8 mouse cellular contexts compared by ENCODE assay signal in the genomic region with DNA sequence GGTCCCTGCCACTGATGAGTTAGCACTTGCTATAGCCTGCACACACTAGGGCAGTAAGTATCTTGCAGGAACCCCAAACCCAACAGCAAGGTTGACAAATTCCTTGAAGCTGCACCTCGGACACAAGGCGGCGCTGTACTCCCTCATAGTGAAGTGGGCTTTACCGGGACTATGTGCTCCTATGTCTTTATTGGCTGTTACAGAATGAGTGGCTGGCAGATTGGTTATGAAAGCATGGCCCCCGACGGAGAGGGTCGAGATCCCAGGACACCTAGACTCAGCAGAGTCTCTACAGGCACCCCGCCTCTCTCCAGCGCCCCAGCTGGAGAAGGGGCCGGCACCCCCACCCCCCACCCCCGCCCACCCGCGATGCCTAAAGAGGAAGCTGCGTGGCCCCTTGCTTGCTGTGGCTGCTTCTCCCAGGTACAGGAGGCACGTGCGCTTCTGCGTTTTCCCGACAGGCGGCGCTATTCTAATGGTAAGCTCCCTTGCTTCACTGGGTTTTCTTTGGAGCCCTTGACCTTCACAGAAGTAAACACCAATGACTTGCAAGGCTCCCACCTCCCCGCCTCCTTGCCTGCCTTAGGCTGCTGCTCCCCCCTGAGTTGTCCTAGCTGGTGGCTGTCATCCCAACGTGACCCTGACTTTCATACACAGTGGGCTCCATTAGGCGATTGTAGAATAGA. TPM values are rescaled to one million over a fixed set of nuclear protein-coding genes. Genes with fewer than 3 reads are reported as not detected.
DNase-seq lines count a peak whose midpoint lies in the region; ATAC-seq and TF ChIP-seq lines count a peak whose summit lies in the region.

No protein-coding gene starts in this region.

- H3K79me2 ChIP-seq in heart, adult 2 months (replicated peaks; ENCODE audit: control insufficient read depth, insufficient read depth, low read length) = no peaks in the 10 kb centered on the region

- ATAC-seq in heart, embryonic 15.5 days (replicated peaks; ENCODE audit: insufficient number of reproducible peaks, insufficient read depth, low FRiP score, low read depth) = no peak
- ATAC-seq in liver, postnatal 0 days = peak; percentile 75
- ATAC-seq in neural tube, embryonic 13.5 days (ENCODE audit: low read depth) = no peak

- TF ChIP-seq EP300 in heart, adult 2 months (IDR thresholded peaks at IDR 0.05; ENCODE audit: insufficient read depth, low read depth, low read length) = no peak
- no peak for TF ChIP-seq EP300 in liver, postnatal 0 days (IDR thresholded peaks at IDR 0.05; ENCODE audit: low read depth)

- H3K9ac ChIP-seq in heart, adult 2 months (ENCODE audit: low read depth, low read length) = no peak overlapping the region
- H3K9ac ChIP-seq in heart, embryonic 15.5 days = no peak overlapping the region
- H3K9ac ChIP-seq in liver, postnatal 0 days (replicated peaks) = no peak overlapping the region
- no peak overlapping the region for H3K9ac ChIP-seq in neural tube, embryonic 13.5 days

- 17% methylated on average over 23 of the region's 23 CpGs for WGBS in heart, adult 2 months
- 13% methylated on average over 23 of the region's 23 CpGs for WGBS in heart, embryonic 15.5 days
- WGBS in liver, postnatal 0 days (ENCODE audit: insufficient replicate concordance) = 11% methylated on average over 21 of the region's 23 CpGs
- 16% methylated on average over 23 of the region's 23 CpGs for WGBS in neural tube, embryonic 13.5 days

- H3K27me3 ChIP-seq in heart, adult 2 months (ENCODE audit: control insufficient read depth, insufficient read depth, low read length) = no peaks in the 10 kb centered on the region; the same call in 1 of the 2 replicates
- no peaks in the 10 kb centered on the region for H3K27me3 ChIP-seq in heart, embryonic 15.5 days
- H3K27me3 ChIP-seq in liver, postnatal 0 days (ENCODE audit: insufficient read depth, low read length) = no peaks in the 10 kb centered on the region
- peaks cover 39% of the 10 kb centered on the region for H3K27me3 ChIP-seq in neural tube, embryonic 13.5 days

- H3K9me3 ChIP-seq in heart, embryonic 15.5 days (replicated peaks) = no peaks in the 10 kb centered on the region
- no peaks in the 10 kb centered on the region for H3K9me3 ChIP-seq in liver, postnatal 0 days (ENCODE audit: low read length)
- no peaks in the 10 kb centered on the region for H3K9me3 ChIP-seq in neural tube, embryonic 13.5 days

- no peak for TF ChIP-seq POLR2A in heart, adult 2 months (IDR thresholded peaks at IDR 0.05; ENCODE audit: insufficient read depth, low read depth, low read length)

- peak overlapping the region; percentile 63 for H3K4me2 ChIP-seq in heart, embryonic 15.5 days
- peak overlapping the region; percentile 67 for H3K4me2 ChIP-seq in liver, postnatal 0 days (ENCODE audit: low read depth, low read length)
- peak overlapping the region; percentile 43 for H3K4me2 ChIP-seq in neural tube, embryonic 13.5 days

- H3K36me3 ChIP-seq in heart, adult 2 months (ENCODE audit: control insufficient read depth, insufficient read depth, low read length) = no peaks in the 10 kb centered on the region
- no peaks in the 10 kb centered on the region for H3K36me3 ChIP-seq in heart, embryonic 15.5 days
- no peaks in the 10 kb centered on the region for H3K36me3 ChIP-seq in liver, postnatal 0 days (replicated peaks; ENCODE audit: insufficient read depth, low read length)
- H3K36me3 ChIP-seq in neural tube, embryonic 13.5 days = no peaks in the 10 kb centered on the region

- peaks cover 2% of the 10 kb centered on the region; the same call in 1 of the 2 replicates for H3K4me1 ChIP-seq in heart, adult 2 months (ENCODE audit: control insufficient read depth, insufficient read depth, low read length)
- peaks cover 9% of the 10 kb centered on the region for H3K4me1 ChIP-seq in heart, embryonic 15.5 days (replicated peaks)
- H3K4me1 ChIP-seq in liver, postnatal 0 days (ENCODE audit: insufficient read depth) = peaks cover 5% of the 10 kb centered on the region; the same call in 1 of the 2 replicates
- H3K4me1 ChIP-seq in neural tube, embryonic 13.5 days (replicated peaks) = peaks cover 6% of the 10 kb centered on the region; the same call in 1 of the 2 replicates

- TF ChIP-seq CTCF in heart, adult 2 months (IDR thresholded peaks at IDR 0.05) = peak; percentile 52
- TF ChIP-seq CTCF in liver, postnatal 0 days (IDR thresholded peaks at IDR 0.05; ENCODE audit: low read depth) = peak; percentile 79

- no peak overlapping the region for H3K27ac ChIP-seq in heart, adult 2 months
- no peak overlapping the region for H3K27ac ChIP-seq in heart, embryonic 15.5 days
- no peak overlapping the region for H3K27ac ChIP-seq in liver, postnatal 0 days (ENCODE audit: low read depth)
- H3K27ac ChIP-seq in neural tube, embryonic 13.5 days (replicated peaks) = no peak overlapping the region

- DNase-seq in heart, adult 2 months = peak; percentile 20 to 37
- no peak for DNase-seq in heart, postnatal 25 days (ENCODE audit: low spot score)
- DNase-seq in embryo, embryonic 11 days = peak; percentile 83
- DNase-seq in kidney, postnatal 14 days = peak; percentile 85
- peak; percentile 80 for DNase-seq in liver, postnatal 0 days
- DNase-seq in thymus, postnatal 36 days = peak; percentile 64

- no peak overlapping the region for H3K4me3 ChIP-seq in heart, adult 2 months
- peak overlapping the region; percentile 42 for H3K4me3 ChIP-seq in heart, embryonic 15.5 days
- H3K4me3 ChIP-seq in liver, postnatal 0 days (ENCODE audit: low read depth, low read length) = peak overlapping the region; percentile 37
- peak overlapping the region; percentile 6; the same call in 1 of the 2 replicates for H3K4me3 ChIP-seq in neural tube, embryonic 13.5 days

- intact Hi-C loops in heart, adult 2 months (cut with DNase I) = loop anchor here (5.0 kb wide), 1 partner anchor 92 kb away; no protein-coding TSS in a partner anchor
- intact Hi-C loops in heart, postnatal 25 days (cut with DNase I) = no loop called here

RNA-seq across cellular contexts. Expression of a gene that starts 12.4 kb away (rescaled TPM):
- total RNA-seq in heart, adult 2 months (2021) = not detected
- polyA plus RNA-seq in heart, adult 2 months (2012; rRNA removed) = 0.23 and 1.1 TPM in 2 replicates
- total RNA-seq in heart, postnatal 25 days (2021) = not detected
- not detected in 2 replicates for polyA plus RNA-seq in heart, embryonic 15.5 days (2015; fragmentation: Nextera tagmentation; extraction: Ambion mirVana)
- 0.11 TPM in 2 replicates for polyA plus RNA-seq in liver, postnatal 0 days (2015; fragmentation: Nextera tagmentation; extraction: Ambion mirVana)
- polyA plus RNA-seq in neural tube, embryonic 13.5 days (2015; fragmentation: Nextera tagmentation; extraction: Ambion mirVana) = not detected in 2 replicates

RNA-seq across cellular contexts. Expression of a gene that starts 19.0 kb away (rescaled TPM):
- 10 to 100 TPM; 41.6 to 53.0 TPM for total RNA-seq in heart, adult 2 months (2021)
- 104 and 108 TPM in 2 replicates for polyA plus RNA-seq in heart, adult 2 months (2012; rRNA removed)
- total RNA-seq in heart, postnatal 25 days (2021) = 10 to 100 TPM; 52.5 to 54.8 TPM
- 191 and 255 TPM in 2 replicates for polyA plus RNA-seq in heart, embryonic 15.5 days (2015; fragmentation: Nextera tagmentation; extraction: Ambion mirVana)
- polyA plus RNA-seq in liver, postnatal 0 days (2015; fragmentation: Nextera tagmentation; extraction: Ambion mirVana) = 255 and 270 TPM in 2 replicates
- polyA plus RNA-seq in neural tube, embryonic 13.5 days (2015; fragmentation: Nextera tagmentation; extraction: Ambion mirVana) = 127 and 151 TPM in 2 replicates

RNA-seq across cellular contexts. Expression of a gene that starts 19.6 kb away (rescaled TPM):
- 10 to 100 TPM; 17.0 to 22.0 TPM for total RNA-seq in heart, adult 2 months (2021)
- 19.3 and 28.1 TPM in 2 replicates for polyA plus RNA-seq in heart, adult 2 months (2012; rRNA removed)
- total RNA-seq in heart, postnatal 25 days (2021) = 10 to 100 TPM; 16.6 to 20.0 TPM
- polyA plus RNA-seq in heart, embryonic 15.5 days (2015; fragmentation: Nextera tagmentation; extraction: Ambion mirVana) = 59.6 and 88.1 TPM in 2 replicates
- 174 and 198 TPM in 2 replicates for polyA plus RNA-seq in liver, postnatal 0 days (2015; fragmentation: Nextera tagmentation; extraction: Ambion mirVana)
- polyA plus RNA-seq in neural tube, embryonic 13.5 days (2015; fragmentation: Nextera tagmentation; extraction: Ambion mirVana) = 22.8 and 30.5 TPM in 2 replicates
